ENCODE assay signal across 8 mouse cellular contexts in genomic region chr5:137376198-137376597, GRCm38 (mm10). TPM values are rescaled to one million over a fixed set of nuclear protein-coding genes. Genes with fewer than 3 reads are reported as not detected.
DNase-seq lines count a peak whose midpoint lies in the region; ATAC-seq lines count a peak whose summit lies in the region.

No protein-coding gene starts in this region.

- whole genome bisulfite sequencing in midbrain, embryonic 10.5 days, result 49% methylated on average over 7 of the region's 7 CpGs
- 43% methylated on average over 7 of the region's 7 CpGs for WGBS in midbrain, embryonic 13.5 days
- WGBS in stomach, embryonic 16.5 days, result 34% methylated on average over 7 of the region's 7 CpGs

- H3K36me3 ChIP-seq in midbrain, embryonic 10.5 days, result peaks cover 50% of the 10 kb centered on the region
- H3K36me3 ChIP-seq in midbrain, embryonic 13.5 days, result peaks cover 35% of the 10 kb centered on the region
- peaks cover 22% of the 10 kb centered on the region for H3K36me3 ChIP-seq in stomach, embryonic 16.5 days (ENCODE audit: control insufficient read depth, insufficient read depth, low read length)

- H3K4me1 ChIP-seq in midbrain, embryonic 10.5 days, result peaks cover 26% of the 10 kb centered on the region
- peaks cover 10% of the 10 kb centered on the region for H3K4me1 ChIP-seq in midbrain, embryonic 13.5 days (replicated peaks)
- H3K4me1 ChIP-seq in stomach, embryonic 16.5 days (ENCODE audit: control insufficient read depth, insufficient read depth, low read length), result 0 out of 2 replicates have a peak, but pooled peaks cover 7% of the 10 kb centered on the region

- H3K4me2 ChIP-seq in midbrain, embryonic 13.5 days (replicated peaks), result no peak overlapping the region
- no peak overlapping the region for H3K4me2 ChIP-seq in stomach, embryonic 16.5 days (ENCODE audit: low read depth, low read length)

- H3K9me3 ChIP-seq in midbrain, embryonic 10.5 days (replicated peaks), result no peaks in the 10 kb centered on the region
- no peaks in the 10 kb centered on the region for H3K9me3 ChIP-seq in midbrain, embryonic 13.5 days
- H3K9me3 ChIP-seq in stomach, embryonic 16.5 days (replicated peaks; ENCODE audit: control insufficient read depth, low read length), result no peaks in the 10 kb centered on the region

- no peaks in the 10 kb centered on the region for H3K27me3 ChIP-seq in midbrain, embryonic 10.5 days (ENCODE audit: low read depth, poor library complexity, severe bottlenecking)
- H3K27me3 ChIP-seq in midbrain, embryonic 13.5 days, result no peaks in the 10 kb centered on the region
- no peaks in the 10 kb centered on the region for H3K27me3 ChIP-seq in stomach, embryonic 16.5 days (ENCODE audit: control insufficient read depth, insufficient read depth, low read length)

- H3K4me3 ChIP-seq in midbrain, embryonic 10.5 days, result no peak overlapping the region
- no peak overlapping the region for H3K4me3 ChIP-seq in midbrain, embryonic 13.5 days (replicated peaks)
- H3K4me3 ChIP-seq in stomach, embryonic 16.5 days (replicated peaks; ENCODE audit: low read length), result no peak overlapping the region

- no peak for ATAC-seq in midbrain, embryonic 13.5 days
- 0 out of 2 replicates have a peak, but pooled peaks have one; percentile 7 for ATAC-seq in stomach, embryonic 16.5 days (ENCODE audit: insufficient read depth, low FRiP score)

- DNase-seq in adrenal gland, adult 2 months, result peak; percentile 37
- DNase-seq in adrenal gland, adult 18-20 months (ENCODE audit: low spot score in 2 of 2), result no peak
- peak; percentile 30 for DNase-seq in midbrain, embryonic 10.5 days (ENCODE audit: low spot score)
- DNase-seq in kidney, postnatal 4 days, result peak; percentile 47 to 59
- no peak for DNase-seq in frontal cortex, postnatal 25 days (ENCODE audit: low spot score in 2 of 2)
- no peak for DNase-seq in Muller cell, postnatal 12 days (ENCODE audit: inconsistent ontology term)

- H3K9ac ChIP-seq in midbrain, embryonic 13.5 days (replicated peaks), result no peak overlapping the region
- no peak overlapping the region for H3K9ac ChIP-seq in stomach, embryonic 16.5 days (ENCODE audit: low read length)

- no peak overlapping the region for H3K27ac ChIP-seq in midbrain, embryonic 10.5 days (replicated peaks)
- H3K27ac ChIP-seq in midbrain, embryonic 13.5 days, result no peak overlapping the region
- H3K27ac ChIP-seq in stomach, embryonic 16.5 days (ENCODE audit: low read length), result no peak overlapping the region

RNA-seq across cellular contexts. Expression of gene Ephb4, which starts 26.3 kb away (rescaled TPM):
- total RNA-seq in adrenal gland, adult 2 months (2021), result 10 to 100 TPM; 44.3 to 68.9 TPM
- 54.6 and 59.9 TPM in 2 replicates for polyA plus RNA-seq in adrenal gland, adult 2 months (2012; rRNA removed)
- total RNA-seq in adrenal gland, adult 18-20 months (2021), result 10 to 100 TPM; 42.4 to 47.0 TPM
- 28.9 and 30.0 TPM in 2 replicates for polyA plus RNA-seq in midbrain, embryonic 10.5 days (2016; fragmentation: Nextera tagmentation; extraction: Ambion mirVana)
- polyA plus RNA-seq in midbrain, embryonic 13.5 days (2015; fragmentation: Nextera tagmentation; extraction: Ambion mirVana), result 7.5 and 8.6 TPM in 2 replicates
- 31.3 and 31.6 TPM in 2 replicates for polyA plus RNA-seq in stomach, embryonic 16.5 days (2015; fragmentation: Nextera tagmentation; extraction: Ambion mirVana)

RNA-seq across cellular contexts. Expression of gene Slc12a9, which starts 42.8 kb away (rescaled TPM):
- total RNA-seq in adrenal gland, adult 2 months (2021), result 10 to 100 TPM in 1 of 2 experiments, 1 to 10 TPM in 1; 7.3 to 12.4 TPM
- 30.4 and 33.0 TPM in 2 replicates for polyA plus RNA-seq in adrenal gland, adult 2 months (2012; rRNA removed)
- total RNA-seq in adrenal gland, adult 18-20 months (2021), result 1 to 10 TPM; 8.4 to 8.6 TPM
- 12.0 and 14.3 TPM in 2 replicates for polyA plus RNA-seq in midbrain, embryonic 10.5 days (2016; fragmentation: Nextera tagmentation; extraction: Ambion mirVana)
- 21.8 and 23.4 TPM in 2 replicates for polyA plus RNA-seq in midbrain, embryonic 13.5 days (2015; fragmentation: Nextera tagmentation; extraction: Ambion mirVana)
- polyA plus RNA-seq in stomach, embryonic 16.5 days (2015; fragmentation: Nextera tagmentation; extraction: Ambion mirVana), result 12.6 and 13.7 TPM in 2 replicates

Comparison
In these comparisons a context has a peak if more than half of its experiments do, and no peak if none do; other contexts are left out.
1. DNase-seq: peak in adrenal gland, adult 2 months (single experiment), midbrain, embryonic 10.5 days (single experiment) and kidney, postnatal 4 days (2 of 2); none in adrenal gland, adult 18-20 months (0 of 2), frontal cortex, postnatal 25 days (0 of 2) and Muller cell, postnatal 12 days (single experiment).